Mouse (Mus musculus): ENCODE measurements around the gene Enthd1. TPM values are rescaled to one million over a fixed set of nuclear protein-coding genes. Genes with fewer than 3 reads are reported as not detected.

Enthd1 gene
- polyA plus RNA-seq, 1 experiment from 2014 or later: not detected

- no peak overlapping the region for H3K4me2 ChIP-seq (ENCODE audit: low read depth, severe bottlenecking)
- no peaks in the 10 kb centered on the region for H3K4me1 ChIP-seq (ENCODE audit: control insufficient read depth, insufficient read depth, low read length)
- DNase-seq (ENCODE audit: low spot score) (no peak), ATAC-seq (ENCODE audit: insufficient number of reproducible peaks, low FRiP score, low TSS enrichment, low read depth) (no peak)
- H3K9me3 ChIP-seq (ENCODE audit: control insufficient read depth, low read length): no peaks in the 10 kb centered on the region
- no peaks in the 10 kb centered on the region for H3K36me3 ChIP-seq (ENCODE audit: control insufficient read depth, insufficient read depth, low read length)
- no peak overlapping the region for H3K4me3 ChIP-seq (ENCODE audit: low read depth, low read length)
- no peak overlapping the region for H3K9ac ChIP-seq (ENCODE audit: low read length)
- H3K27me3 ChIP-seq (ENCODE audit: control insufficient read depth, insufficient read depth, low read length): no peaks in the 10 kb centered on the region
- WGBS: 75% methylated on average over 15 of the region's 15 CpGs
- no peak overlapping the region for H3K27ac ChIP-seq (replicated peaks; ENCODE audit: low read depth, low read length)
These were observed 4.0 kb downstream of the Enthd1 start for GRCm38 (mm10) chr15:80560646-80561580.

- WGBS: 65% methylated on average over 14 of the region's 14 CpGs
- no peaks in the 10 kb centered on the region for H3K4me1 ChIP-seq (ENCODE audit: control insufficient read depth, insufficient read depth, low read length)
- H3K9me3 ChIP-seq (ENCODE audit: control insufficient read depth, low read length): no peaks in the 10 kb centered on the region
- no peak overlapping the region for H3K9ac ChIP-seq (ENCODE audit: low read length)
- H3K36me3 ChIP-seq (ENCODE audit: control insufficient read depth, insufficient read depth, low read length): no peaks in the 10 kb centered on the region
- DNase-seq (ENCODE audit: low spot score) (no peak), ATAC-seq (ENCODE audit: insufficient number of reproducible peaks, low FRiP score, low TSS enrichment, low read depth) (no peak)
- H3K27me3 ChIP-seq (ENCODE audit: control insufficient read depth, insufficient read depth, low read length): no peaks in the 10 kb centered on the region
- H3K4me2 ChIP-seq (ENCODE audit: low read depth, severe bottlenecking): no peak overlapping the region
- H3K27ac ChIP-seq (replicated peaks; ENCODE audit: low read depth, low read length): no peak overlapping the region
- no peak overlapping the region for H3K4me3 ChIP-seq (ENCODE audit: low read depth, low read length)
These were observed 5.0 kb downstream of the Enthd1 start for GRCm38 (mm10) chr15:80559978-80560377.

- Histone ChIP-seq H3K4me2 (ENCODE audit: low read depth, severe bottlenecking) (no peak overlapping the region), H3K27ac (replicated peaks; ENCODE audit: low read depth, low read length) (no peak overlapping the region), H3K9ac (ENCODE audit: low read length) (no peak overlapping the region), H3K27me3 (ENCODE audit: control insufficient read depth, insufficient read depth, low read length) (no peaks in the 10 kb centered on the region), H3K4me3 (ENCODE audit: low read depth, low read length) (no peak overlapping the region), H3K4me1 (ENCODE audit: control insufficient read depth, insufficient read depth, low read length) (no peaks in the 10 kb centered on the region), H3K9me3 (ENCODE audit: control insufficient read depth, low read length) (no peaks in the 10 kb centered on the region), H3K36me3 (ENCODE audit: control insufficient read depth, insufficient read depth, low read length) (no peaks in the 10 kb centered on the region)
- WGBS: 48% methylated on average over 12 of the region's 12 CpGs
- DNase-seq (ENCODE audit: low spot score) (no peak), ATAC-seq (ENCODE audit: insufficient number of reproducible peaks, low FRiP score, low TSS enrichment, low read depth) (no peak)
These were observed 5.4 kb downstream of the Enthd1 start for GRCm38 (mm10) chr15:80559534-80559933.

DNA sequence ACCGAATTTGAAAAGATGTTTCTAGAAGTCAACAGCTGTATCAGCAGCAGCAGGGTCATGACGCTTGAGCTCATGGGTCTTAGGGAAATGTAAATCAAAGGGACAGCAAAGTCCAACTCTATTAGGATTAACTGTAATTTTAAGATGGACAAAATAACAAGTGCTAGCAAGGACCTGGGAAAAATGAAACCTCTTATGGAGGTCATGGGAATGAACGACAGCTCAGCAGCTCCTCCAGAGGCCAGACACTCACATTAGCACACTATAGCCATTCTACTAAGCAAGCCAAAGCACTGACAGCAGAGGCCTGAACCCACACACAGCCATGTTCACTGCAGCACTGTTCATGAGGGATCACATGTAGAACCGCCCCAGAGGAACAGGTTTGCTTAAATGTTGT, 7.2 kb downstream of the Enthd1 start:
- ATAC-seq (ENCODE audit: insufficient number of reproducible peaks, low FRiP score, low TSS enrichment, low read depth) (no peak), DNase-seq (ENCODE audit: low spot score) (no peak)
- Histone ChIP-seq H3K27ac (replicated peaks; ENCODE audit: low read depth, low read length) (no peak overlapping the region), H3K9me3 (ENCODE audit: control insufficient read depth, low read length) (no peaks in the 10 kb centered on the region), H3K36me3 (ENCODE audit: control insufficient read depth, insufficient read depth, low read length) (no peaks in the 10 kb centered on the region), H3K9ac (ENCODE audit: low read length) (no peak overlapping the region), H3K27me3 (ENCODE audit: control insufficient read depth, insufficient read depth, low read length) (no peaks in the 10 kb centered on the region), H3K4me1 (ENCODE audit: control insufficient read depth, insufficient read depth, low read length) (no peaks in the 10 kb centered on the region), H3K4me3 (ENCODE audit: low read depth, low read length) (no peak overlapping the region), H3K4me2 (ENCODE audit: low read depth, severe bottlenecking) (no peak overlapping the region)
- WGBS: 71% methylated on average over 4 of the region's 4 CpGs

GRCm38 (mm10) chr15:80556021-80556420, 8.9 kb downstream of the Enthd1 start:
- Histone ChIP-seq H3K4me1 (ENCODE audit: control insufficient read depth, insufficient read depth, low read length) (no peaks in the 10 kb centered on the region), H3K9ac (ENCODE audit: low read length) (no peak overlapping the region), H3K4me2 (ENCODE audit: low read depth, severe bottlenecking) (no peak overlapping the region), H3K9me3 (ENCODE audit: control insufficient read depth, low read length) (no peaks in the 10 kb centered on the region), H3K27me3 (ENCODE audit: control insufficient read depth, insufficient read depth, low read length) (no peaks in the 10 kb centered on the region), H3K4me3 (ENCODE audit: low read depth, low read length) (no peak overlapping the region), H3K27ac (replicated peaks; ENCODE audit: low read depth, low read length) (no peak overlapping the region), H3K36me3 (ENCODE audit: control insufficient read depth, insufficient read depth, low read length) (no peaks in the 10 kb centered on the region)
- ATAC-seq (ENCODE audit: insufficient number of reproducible peaks, low FRiP score, low TSS enrichment, low read depth) (no peak), DNase-seq (ENCODE audit: low spot score) (no peak)
- 56% methylated on average over 2 of the region's 2 CpGs for WGBS

GRCm38 (mm10) chr15:80554860-80555822, 9.8 kb downstream of the Enthd1 start:
- no peak overlapping the region for H3K9ac ChIP-seq (ENCODE audit: low read length)
- no peak overlapping the region for H3K4me2 ChIP-seq (ENCODE audit: low read depth, severe bottlenecking)
- 93% methylated on average over 6 of the region's 6 CpGs for WGBS
- DNase-seq (ENCODE audit: low spot score) (no peak), ATAC-seq (ENCODE audit: insufficient number of reproducible peaks, low FRiP score, low TSS enrichment, low read depth) (no peak)
- H3K4me1 ChIP-seq (ENCODE audit: control insufficient read depth, insufficient read depth, low read length): no peaks in the 10 kb centered on the region
- H3K27me3 ChIP-seq (ENCODE audit: control insufficient read depth, insufficient read depth, low read length): no peaks in the 10 kb centered on the region
- H3K36me3 ChIP-seq (ENCODE audit: control insufficient read depth, insufficient read depth, low read length): no peaks in the 10 kb centered on the region
- no peak overlapping the region for H3K4me3 ChIP-seq (ENCODE audit: low read depth, low read length)
- H3K9me3 ChIP-seq (ENCODE audit: control insufficient read depth, low read length): no peaks in the 10 kb centered on the region
- H3K27ac ChIP-seq (replicated peaks; ENCODE audit: low read depth, low read length): no peak overlapping the region

GRCm38 (mm10) chr15:80545430-80545829, 19.5 kb downstream of the Enthd1 start:
- WGBS: 76% methylated on average over 6 of the region's 6 CpGs
- H3K9ac ChIP-seq (ENCODE audit: low read length): no peak overlapping the region
- H3K27ac ChIP-seq (replicated peaks; ENCODE audit: low read depth, low read length): no peak overlapping the region
- H3K4me2 ChIP-seq (ENCODE audit: low read depth, severe bottlenecking): no peak overlapping the region
- no peaks in the 10 kb centered on the region for H3K36me3 ChIP-seq (ENCODE audit: control insufficient read depth, insufficient read depth, low read length)
- ATAC-seq (ENCODE audit: insufficient number of reproducible peaks, low FRiP score, low TSS enrichment, low read depth) (no peak), DNase-seq (ENCODE audit: low spot score) (no peak)
- no peaks in the 10 kb centered on the region for H3K9me3 ChIP-seq (ENCODE audit: control insufficient read depth, low read length)
- H3K4me3 ChIP-seq (ENCODE audit: low read depth, low read length): no peak overlapping the region
- H3K4me1 ChIP-seq (ENCODE audit: control insufficient read depth, insufficient read depth, low read length): no peaks in the 10 kb centered on the region
- H3K27me3 ChIP-seq (ENCODE audit: control insufficient read depth, insufficient read depth, low read length): no peaks in the 10 kb centered on the region

DNA sequence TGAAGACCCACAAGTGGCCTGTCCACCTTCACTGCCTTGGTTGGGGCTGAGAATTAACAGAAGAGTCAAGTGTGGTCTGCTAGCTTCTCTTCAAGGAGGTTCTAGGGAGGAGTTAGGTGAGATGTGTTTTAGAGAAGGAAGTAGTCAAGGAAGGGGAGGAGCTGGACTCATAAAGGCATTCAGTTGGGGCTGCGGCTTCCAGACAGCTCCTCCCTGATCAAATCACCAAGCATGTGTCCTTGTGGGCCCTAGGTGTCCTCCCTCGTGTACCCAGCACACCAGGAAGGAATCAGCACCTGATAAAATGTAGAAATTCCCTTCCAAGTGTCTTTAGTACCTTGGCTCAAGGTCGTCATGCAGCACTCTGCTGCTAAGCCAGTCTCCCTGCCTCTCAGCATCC, 20.8 kb downstream of the Enthd1 start:
- 52% methylated on average over 3 of the region's 3 CpGs for WGBS
- no peaks in the 10 kb centered on the region for H3K4me1 ChIP-seq (ENCODE audit: control insufficient read depth, insufficient read depth, low read length)

More for the DNA sequence above, 20.8 kb downstream of the Enthd1 start:
- ATAC-seq (ENCODE audit: insufficient number of reproducible peaks, low FRiP score, low TSS enrichment, low read depth): no peak
- H3K27me3 ChIP-seq (ENCODE audit: control insufficient read depth, insufficient read depth, low read length): no peaks in the 10 kb centered on the region
- H3K4me2 ChIP-seq (ENCODE audit: low read depth, severe bottlenecking): no peak overlapping the region
- H3K9me3 ChIP-seq (ENCODE audit: control insufficient read depth, low read length): no peaks in the 10 kb centered on the region
- no peak overlapping the region for H3K9ac ChIP-seq (ENCODE audit: low read length)
- H3K4me3 ChIP-seq (ENCODE audit: low read depth, low read length): no peak overlapping the region
- no peak overlapping the region for H3K27ac ChIP-seq (replicated peaks; ENCODE audit: low read depth, low read length)
- H3K36me3 ChIP-seq (ENCODE audit: control insufficient read depth, insufficient read depth, low read length): no peaks in the 10 kb centered on the region
- DNase-seq (ENCODE audit: low spot score): no peak
